Mouse (Mus musculus) lung, postnatal 36 days (tissue): Measurements from ENCODE around the gene Usp7.
A peak's percentile ranks its signal among the peaks of the same experiment; 100 is the strongest.

Source experiments
- DNase-seq: peaks from one replicate; pipeline ENCODE4 v3.0.0; 2022; ENCODE audit warnings: mixed read lengths

The Usp7 gene

GRCm38 (mm10) chr16:8791949-8792557 is at the start of gene Usp7:
Gene Usp7, minus strand, starts transcription at chr16:8792308.
- no peak for DNase-seq

- DNase-seq = no peak
These were observed 48.4 kb upstream of the Usp7 start for GRCm38 (mm10) chr16:8840557-8840956.

GRCm38 (mm10) chr16:8838921-8839320 is 46.8 kb upstream of the Usp7 start:
- no peak for DNase-seq

DNA sequence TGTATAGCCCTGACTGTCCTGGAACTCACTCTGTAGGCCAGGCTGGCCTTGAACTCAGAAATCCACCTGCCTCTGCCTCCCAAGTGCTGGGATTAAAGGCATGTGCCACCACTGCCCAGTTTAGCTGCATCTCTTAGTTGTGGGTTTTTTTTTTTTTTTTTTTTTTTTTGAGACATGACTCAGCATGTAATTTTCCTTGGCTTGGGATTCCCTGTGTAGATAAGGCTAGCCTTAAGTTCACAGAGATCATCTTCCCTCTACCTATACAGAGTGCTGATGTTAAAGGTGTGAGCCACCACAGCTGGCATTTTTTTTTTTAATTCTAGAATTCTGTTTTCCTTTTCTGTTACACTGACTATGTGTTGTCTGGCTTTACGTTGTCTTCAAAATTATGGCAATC is 45.5 kb upstream of the Usp7 start:
- DNase-seq = no peak

DNA sequence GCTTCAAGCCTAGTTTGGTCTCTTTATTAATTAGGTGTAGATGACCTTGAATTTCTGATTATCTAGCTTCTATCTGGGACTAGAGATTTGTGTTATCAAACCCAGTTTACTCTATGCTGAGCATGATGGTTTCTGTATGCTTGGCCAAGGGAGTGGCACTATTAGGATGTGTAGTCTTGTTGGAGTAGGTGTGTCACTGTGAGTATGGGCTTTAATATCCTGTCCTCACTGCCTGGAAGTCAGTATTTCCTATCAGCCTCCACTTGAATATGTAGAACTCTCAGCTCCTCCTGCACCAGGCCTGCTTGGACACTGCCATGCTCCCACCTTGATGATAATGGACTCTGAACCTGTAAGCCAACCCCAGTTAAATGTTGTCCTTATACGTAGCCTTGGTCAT is 44.8 kb upstream of the Usp7 start:
- no peak for DNase-seq

DNA sequence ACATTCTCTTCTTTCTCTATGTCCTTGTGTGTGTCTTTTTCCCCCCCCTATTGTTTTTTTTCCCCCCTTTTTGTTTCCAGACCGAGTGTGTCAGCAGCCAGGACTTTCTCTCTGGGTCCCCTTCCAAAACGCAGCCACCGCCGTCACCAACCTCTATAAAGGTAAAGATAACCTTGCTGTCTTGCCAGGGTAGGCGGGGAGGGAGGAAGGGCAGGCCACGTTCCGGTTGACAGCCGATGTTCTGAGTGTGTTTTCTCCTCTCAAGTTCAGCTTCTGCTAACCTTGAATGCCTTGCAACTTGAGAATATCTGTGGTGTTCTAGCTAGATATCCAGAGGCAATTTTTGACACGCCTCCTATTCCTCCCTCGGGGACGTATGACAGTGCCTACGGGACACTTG is 39.1 kb upstream of the Usp7 start:
- DNase-seq = no peak

DNA sequence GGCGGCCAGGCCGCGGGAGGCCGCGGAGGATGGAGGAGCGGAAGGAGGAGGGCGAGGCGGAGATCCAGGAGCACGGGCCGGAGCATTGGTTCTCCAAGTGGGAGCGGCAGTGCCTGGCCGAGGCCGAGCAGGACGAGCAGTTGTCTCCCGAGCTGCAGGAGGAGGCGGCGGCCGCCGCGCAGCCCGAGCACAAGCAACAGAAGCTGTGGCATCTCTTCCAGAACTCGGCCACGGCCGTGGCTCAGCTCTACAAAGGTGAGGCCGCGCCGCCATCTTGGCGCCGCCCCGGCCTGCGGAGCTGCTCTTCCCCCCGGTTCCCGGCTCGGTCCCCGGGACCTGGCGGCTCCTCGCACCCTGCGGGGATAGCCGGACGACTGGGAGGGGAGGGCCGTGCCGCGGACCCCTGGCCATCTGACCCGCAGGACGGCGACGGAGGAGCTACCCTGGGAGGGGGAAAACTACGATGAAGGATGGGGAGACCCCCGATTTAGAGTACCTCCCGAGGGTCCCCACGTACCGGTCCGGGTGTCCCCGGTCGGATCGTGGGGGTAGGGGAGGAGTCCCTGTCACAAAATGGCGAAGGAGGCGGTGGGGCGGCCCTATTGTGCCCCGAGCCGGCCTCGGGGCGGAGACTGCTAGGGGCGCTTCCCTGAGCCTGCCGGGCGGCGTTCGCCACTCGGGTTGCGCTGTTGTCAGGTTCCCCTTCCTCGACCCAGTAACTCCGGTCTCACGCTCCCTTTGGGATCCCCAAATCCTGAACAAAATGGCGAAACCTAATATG is 38.5 kb upstream of the Usp7 start:
- DNase-seq = peak; percentile 88

DNA sequence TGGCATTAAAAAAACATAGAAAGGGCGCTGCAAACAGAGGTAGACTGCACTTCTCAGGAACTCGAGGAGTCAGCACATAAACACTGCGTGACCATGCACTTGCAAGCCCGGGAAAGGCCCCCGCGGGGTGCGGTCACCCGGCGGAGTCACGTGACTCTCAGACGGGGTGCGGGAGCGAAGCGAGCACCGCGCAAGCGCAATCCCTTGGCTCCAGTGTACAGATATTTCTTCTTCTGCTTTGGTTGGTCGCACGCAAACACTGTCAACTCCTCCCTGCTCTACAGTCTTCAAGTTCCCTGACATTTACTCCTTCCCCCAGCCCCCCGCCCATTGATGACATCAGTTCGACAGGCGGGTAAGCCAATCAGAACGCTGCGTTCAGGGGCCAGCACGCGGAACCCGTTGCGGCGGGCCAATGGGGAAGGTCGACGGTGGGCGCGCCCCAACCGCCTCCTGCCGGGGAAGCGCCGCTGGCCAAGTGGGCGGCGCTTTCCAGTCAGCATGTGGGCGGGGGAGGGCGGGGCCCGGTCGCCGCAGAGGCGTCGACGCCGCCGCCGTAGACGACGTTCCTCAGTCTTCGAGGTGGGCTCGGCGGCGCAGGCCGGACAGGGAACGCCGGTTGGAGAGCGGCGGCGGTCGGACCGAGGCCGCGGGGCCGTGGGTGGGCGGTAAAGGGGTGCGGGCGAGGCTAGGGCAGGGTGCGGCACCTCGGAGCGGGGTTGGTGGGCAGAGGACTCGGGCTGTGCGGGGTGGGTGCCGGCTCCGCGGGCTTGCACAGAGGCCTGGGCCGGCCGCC is 37.7 kb upstream of the Usp7 start, which contains the start of gene 1810013L24Rik:
TSS of gene 1810013L24Rik (plus strand) at position 537 of the 796 bp plus-strand sequence.
- DNase-seq = peak; percentile 98

DNA sequence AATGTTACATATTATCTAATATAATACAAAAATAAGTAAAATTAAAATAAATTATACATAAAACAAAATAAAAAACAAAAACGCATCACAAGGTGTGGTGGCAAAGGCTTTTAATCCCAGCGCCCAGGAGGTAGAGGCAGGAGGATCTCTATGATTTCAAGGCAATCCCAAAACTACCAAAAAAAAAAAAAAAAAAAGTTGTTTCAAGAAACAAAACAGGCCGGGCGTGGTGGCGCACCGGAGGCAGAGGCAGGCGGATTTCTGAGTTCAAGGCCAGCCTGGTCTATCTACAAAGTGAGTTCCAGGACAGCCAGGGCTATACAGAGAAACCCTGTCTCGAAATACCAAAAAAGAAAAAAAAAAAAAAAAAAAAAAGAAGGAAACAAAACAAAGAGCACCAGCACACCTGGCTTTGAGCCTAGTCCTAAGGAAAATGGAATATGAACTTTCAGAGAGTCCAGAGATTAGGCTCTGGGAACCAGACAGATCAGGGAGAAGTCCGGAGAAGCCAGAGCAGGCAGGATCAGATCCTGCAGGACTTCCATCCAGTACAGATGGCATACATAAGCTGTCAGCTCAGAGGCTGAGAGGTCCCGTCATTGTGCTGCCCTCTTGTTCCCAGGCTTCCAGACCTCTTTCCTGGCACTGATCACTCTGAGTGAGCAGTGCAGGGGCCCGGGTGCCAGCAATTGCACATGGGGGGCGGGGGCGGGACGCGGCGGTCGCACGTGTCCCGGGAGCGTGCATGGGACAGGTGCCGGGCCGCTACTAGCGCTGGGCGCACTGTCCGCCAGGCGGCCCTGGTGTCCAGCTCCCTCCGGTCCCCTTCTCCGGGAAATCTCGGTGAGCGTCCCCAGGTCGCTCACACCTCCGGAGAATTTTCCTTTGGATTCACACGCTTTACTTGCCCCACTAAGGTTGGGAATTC is 36.8 kb upstream of the Usp7 start:
- peak; percentile 81 for DNase-seq

DNA sequence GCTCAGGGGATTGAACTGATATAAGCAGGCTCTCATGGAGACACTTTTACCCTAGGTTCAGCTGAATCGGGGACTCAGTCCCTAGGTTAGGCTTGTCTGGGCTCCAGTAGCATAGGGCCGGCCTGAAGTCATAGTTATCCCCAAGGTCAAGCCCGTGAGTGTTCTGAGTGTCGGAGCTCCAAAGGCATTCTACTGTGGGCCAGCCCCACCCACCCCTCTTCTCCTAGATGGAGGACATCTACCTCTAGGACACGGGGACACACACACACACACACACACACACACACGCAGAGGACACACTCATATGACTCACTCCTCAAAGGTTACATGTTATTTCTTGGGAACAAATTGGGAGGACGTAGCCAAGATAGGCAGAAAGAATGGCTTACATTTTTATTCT is 35.3 kb upstream of the Usp7 start:
- no peak for DNase-seq

DNA sequence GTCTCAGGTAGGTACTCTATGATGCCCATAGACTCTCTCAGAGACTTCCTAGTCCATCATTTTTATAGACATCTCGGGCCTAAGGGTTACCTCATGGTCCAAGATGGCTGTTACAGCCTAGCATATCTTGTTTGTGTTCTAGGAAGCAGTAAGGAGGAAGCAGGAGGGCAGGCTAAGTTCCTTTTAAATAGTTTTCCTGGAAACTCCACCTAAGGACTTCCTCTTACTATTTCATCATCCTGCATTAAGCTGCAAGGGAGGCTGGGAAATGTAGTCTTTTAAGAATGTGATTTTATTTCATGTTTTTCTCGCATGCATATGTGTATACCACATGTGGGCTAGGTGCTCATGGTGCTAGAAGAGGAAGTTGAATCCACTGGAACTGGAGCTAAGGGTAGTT is 31.6 kb upstream of the Usp7 start:
- DNase-seq = peak; percentile 71

- no peak for DNase-seq
These were observed 30.5 kb upstream of the Usp7 start for GRCm38 (mm10) chr16:8822586-8822985.

DNA sequence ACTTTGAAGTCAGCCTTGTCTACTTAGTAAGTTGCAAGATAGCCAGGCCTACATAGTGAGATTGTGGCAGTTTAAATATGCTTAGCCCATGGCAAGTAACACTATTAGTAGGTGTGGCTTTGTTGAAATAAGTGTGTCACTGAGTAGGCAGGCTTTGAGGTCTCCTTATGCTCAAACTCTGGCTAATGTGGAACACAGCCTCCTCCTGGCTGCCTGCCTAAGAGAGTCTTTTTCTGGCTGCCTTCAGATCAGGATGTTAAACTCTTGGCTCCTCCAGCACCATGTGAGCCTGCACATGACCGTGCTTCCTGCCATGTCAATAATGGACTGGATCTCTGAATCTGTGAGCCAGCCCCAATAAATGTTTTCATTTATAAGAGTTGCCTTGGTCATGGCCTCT is 29.3 kb upstream of the Usp7 start:
- peak; percentile 57 for DNase-seq

DNA sequence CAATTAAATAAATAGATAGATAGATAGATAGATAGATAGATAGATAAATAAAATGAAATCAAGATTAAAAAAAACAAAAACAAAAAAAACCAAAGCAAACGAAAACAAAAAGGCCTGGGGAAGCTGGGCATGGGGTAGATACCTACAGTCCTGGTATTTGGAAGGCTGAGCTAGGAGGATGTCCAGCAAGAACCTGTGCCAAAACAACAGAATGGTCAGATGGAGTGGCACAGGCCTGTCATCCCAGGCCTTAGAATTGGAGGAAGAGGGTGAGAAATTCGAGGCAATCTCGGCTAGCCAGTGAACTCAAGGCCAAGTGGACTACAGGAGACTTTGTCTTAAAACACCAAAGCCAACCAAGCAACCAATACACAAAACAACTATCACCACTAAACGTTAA is 25.8 kb upstream of the Usp7 start:
- no peak for DNase-seq

- DNase-seq = no peak
These were observed 18.5 kb upstream of the Usp7 start for GRCm38 (mm10) chr16:8810399-8811127.

DNA sequence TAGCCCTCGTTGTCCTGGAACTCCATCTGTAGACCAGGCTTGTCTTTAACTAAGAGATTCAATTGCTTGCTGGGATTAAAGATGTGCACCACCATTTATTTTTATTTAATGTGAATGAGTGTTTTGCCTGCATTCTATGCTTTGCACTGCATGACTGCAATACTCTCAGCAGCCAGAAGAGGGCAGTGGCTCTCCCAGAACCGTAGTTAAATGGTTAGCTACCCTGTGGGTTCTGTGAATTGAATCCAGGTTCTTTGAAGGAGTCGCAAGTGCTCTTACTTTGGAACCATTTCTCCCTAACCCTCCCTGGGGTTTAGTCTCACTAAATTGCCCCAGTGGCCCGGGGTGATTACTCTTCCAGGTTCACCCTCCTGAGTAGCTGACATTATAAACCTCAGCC is 14.6 kb upstream of the Usp7 start:
- DNase-seq = peak; percentile 67

DNA sequence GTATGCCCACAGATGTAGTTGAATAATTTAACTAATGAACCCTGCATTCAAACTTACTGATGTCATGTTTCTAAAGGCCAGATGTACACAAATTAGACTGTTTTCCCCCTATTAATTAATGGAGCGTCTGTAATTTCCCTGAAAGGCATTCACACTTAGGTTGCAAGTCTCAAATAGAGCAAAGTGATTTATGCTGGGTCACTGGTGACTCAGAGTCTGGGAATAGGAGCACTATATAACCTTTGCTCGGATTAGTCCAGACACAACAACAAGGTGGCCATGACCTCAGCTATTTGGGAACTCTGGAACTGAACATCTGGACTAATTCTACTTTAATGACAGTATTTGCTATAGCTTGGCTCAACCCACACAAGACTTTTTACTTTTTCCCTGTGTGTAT is 3.8 kb upstream of the Usp7 start:
- DNase-seq = no peak

GRCm38 (mm10) chr16:8794952-8795351 is 2.8 kb upstream of the Usp7 start:
- DNase-seq = no peak

DNA sequence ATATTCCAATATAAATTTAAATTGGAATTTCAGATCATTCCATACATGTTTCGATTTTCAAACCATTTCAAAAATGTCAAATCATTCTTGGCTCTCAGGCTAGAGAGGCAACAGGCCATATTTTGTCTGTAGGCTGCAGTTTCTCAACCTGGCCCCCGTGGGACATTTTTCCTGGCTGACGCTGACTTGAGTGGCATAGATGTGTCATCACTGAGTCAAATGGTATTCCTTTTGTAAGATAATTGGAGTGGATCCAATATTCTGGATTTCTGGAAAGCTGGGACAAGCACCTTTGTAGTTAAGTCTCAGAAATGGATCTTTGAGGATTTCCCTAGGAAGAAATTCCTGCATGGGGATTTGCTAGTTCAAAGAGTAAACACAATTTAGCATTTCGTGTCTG is 1.2 kb downstream of the Usp7 start:
- DNase-seq = no peak

DNA sequence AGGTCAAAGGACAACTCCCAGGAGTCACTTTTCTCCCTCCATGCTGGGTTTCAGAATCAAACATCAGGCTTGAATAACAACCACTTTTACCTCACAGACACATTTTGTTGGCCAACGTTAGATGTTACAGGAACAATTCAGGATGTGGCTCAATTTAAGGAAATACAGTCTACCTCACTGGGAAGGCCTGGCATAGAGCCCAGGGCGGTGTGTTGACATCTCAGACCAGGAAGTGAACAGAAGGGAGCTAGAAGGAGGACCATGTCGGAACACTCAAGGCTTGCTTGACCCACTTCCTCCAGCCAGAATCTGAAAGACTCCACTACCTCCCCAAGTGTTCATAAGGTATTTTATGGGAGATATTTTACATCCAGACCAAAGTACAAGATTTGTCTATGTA is 7.4 kb downstream of the Usp7 start:
- peak; percentile 94 for DNase-seq

DNA sequence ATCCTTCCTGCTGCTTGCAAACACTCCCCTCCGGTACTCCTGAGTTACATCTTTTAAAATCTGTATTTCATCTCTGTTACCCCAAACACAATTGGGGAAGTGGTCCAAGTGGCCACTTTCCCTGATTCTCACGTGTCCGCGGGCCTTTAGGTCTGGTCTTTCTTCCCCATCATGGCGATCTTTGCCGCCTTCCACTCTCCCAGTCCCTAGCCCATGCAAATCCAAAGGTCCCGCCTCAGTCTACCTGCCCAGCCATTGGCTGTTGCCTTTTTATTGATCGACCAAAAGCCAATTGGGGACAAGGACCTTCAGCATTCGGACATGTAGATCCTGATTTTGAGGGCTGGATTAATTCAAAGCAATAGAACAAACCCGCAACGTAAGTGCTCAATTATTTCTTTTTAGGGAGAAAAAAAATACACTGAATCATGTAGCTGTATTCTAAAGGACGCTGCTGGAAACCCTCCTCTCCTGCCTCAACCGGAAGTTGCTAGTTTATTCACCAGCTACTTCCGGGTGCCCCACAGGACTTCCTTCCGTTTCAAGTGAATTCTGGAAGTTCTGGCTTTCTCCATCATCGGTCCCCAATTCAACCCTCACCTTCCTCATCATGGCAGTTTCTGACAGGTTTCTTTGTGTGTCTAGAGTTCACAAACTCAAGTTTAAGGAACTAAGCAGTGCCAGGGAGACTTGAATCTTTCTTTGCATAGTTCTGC is 8.8 kb downstream of the Usp7 start:
- DNase-seq = peak; percentile 6
